Mouse (Mus musculus) heart, embryonic 11.5 days (tissue): ENCODE data around the gene Nppc. TPM values are rescaled to one million over a fixed set of nuclear protein-coding genes. Genes with fewer than 3 reads are reported as not detected.

Experiments
- ATAC-seq: fragments of 200-750 bp; cut with Nextera tagmentation; replicated peaks from 2 replicates; pipeline ENCODE4 v1.8.0; 2017; ENCODE audit warnings: moderate library complexity; ENCODE audit not compliant: insufficient number of reproducible peaks, low FRiP score, low TSS enrichment
- H3K27ac ChIP-seq: fragments of 300-500 bp; sonication (generic); 2 replicates; pipeline ENCODE4 v1.5.1; 2014; ENCODE audit warnings: mild to moderate bottlenecking, low read depth, low read length
- H3K27me3 ChIP-seq: fragments of 300-500 bp; sonication (generic); 2 replicates; pipeline ENCODE4 v1.6.1; 2014; ENCODE audit warnings: mild to moderate bottlenecking, low read length, mixed read lengths; ENCODE audit not compliant: control insufficient read depth, insufficient read depth
- H3K36me3 ChIP-seq: fragments of 300-500 bp; sonication (generic); 2 replicates; pipeline ENCODE4 v1.6.1; 2014; ENCODE audit warnings: mild to moderate bottlenecking, low read length, moderate library complexity, mixed read lengths; ENCODE audit not compliant: control insufficient read depth, insufficient read depth
- H3K4me1 ChIP-seq: fragments of 300-500 bp; sonication (generic); 2 replicates; pipeline ENCODE4 v1.6.1; 2014; ENCODE audit warnings: low read length; ENCODE audit not compliant: control insufficient read depth, insufficient read depth
- H3K4me2 ChIP-seq: fragments of 300-500 bp; sonication (generic); 2 replicates; pipeline ENCODE4 v1.6.1; 2014; ENCODE audit warnings: mild to moderate bottlenecking, moderate library complexity
- H3K4me3 ChIP-seq: fragments of 300-500 bp; sonication (generic); 2 replicates; pipeline ENCODE4 v1.5.1; 2014; ENCODE audit warnings: low read depth, low read length
- H3K9ac ChIP-seq: fragments of 300-500 bp; sonication (generic); 2 replicates; pipeline ENCODE4 v1.6.1; 2014; ENCODE audit warnings: mild to moderate bottlenecking, low read depth, low read length, moderate library complexity
- H3K9me3 ChIP-seq: fragments of 300-500 bp; sonication (generic); replicated peaks from 2 replicates; pipeline ENCODE4 v1.6.1; 2016; ENCODE audit warnings: low read length; ENCODE audit not compliant: control insufficient read depth
- WGBS: fragments of 180-500 bp; shearing (Covaris S2); extraction: QIAGEN DNeasy Blood & Tissue Kit; methylation state at CpG from one replicate; pipeline ENCODE4 v1.1.7; 2014; ENCODE audit not compliant: insufficient replicate concordance; 5-methylcytosine and 5-hydroxymethylcytosine counted together
- microRNA-seq: library from miRNA; unstranded; fragments of <30 nt; microRNA quantifications from one replicate; pipeline ENCODE4, GENCODE M21; 2016; ENCODE audit warnings: borderline number of aligned reads
- polyA plus RNA-seq: library from polyadenylated mRNA; unstranded; fragments of >200 nt; fragmentation: Nextera tagmentation; extraction: Ambion mirVana; gene quantifications from 2 replicates; pipeline ENCODE4 v1.2.1, GENCODE M21; 2014

The Nppc gene
- polyA plus RNA-seq, 1 experiment from 2014 or later = 0.30 TPM

GRCm38 (mm10) chr1:86623001-86624000, 47.1 kb downstream of the Nppc start:
- WGBS = 47% methylated on average over 16 of the region's 16 CpGs
- Histone ChIP-seq H3K4me1 (no peaks in the 10 kb centered on the region), H3K27ac (no peak overlapping the region), H3K36me3 (no peaks in the 10 kb centered on the region), H3K9me3 (no peaks in the 10 kb centered on the region), H3K9ac (no peak overlapping the region), H3K4me2 (no peak overlapping the region), H3K4me3 (no peak overlapping the region), H3K27me3 (no peaks in the 10 kb centered on the region)
- no peak for ATAC-seq

- no peak for ATAC-seq
- no peak overlapping the region for H3K27ac ChIP-seq
- no peak overlapping the region for H3K4me2 ChIP-seq
- H3K9ac ChIP-seq = no peak overlapping the region
- no peaks in the 10 kb centered on the region for H3K36me3 ChIP-seq
- H3K27me3 ChIP-seq = no peaks in the 10 kb centered on the region
- no peaks in the 10 kb centered on the region for H3K9me3 ChIP-seq
- WGBS = 82% methylated on average over 2 of the region's 2 CpGs
- no peaks in the 10 kb centered on the region for H3K4me1 ChIP-seq
- no peak overlapping the region for H3K4me3 ChIP-seq
Observed at GRCm38 (mm10) chr1:86622296-86622695, 48.1 kb downstream of the Nppc start.

- H3K9ac ChIP-seq = no peak overlapping the region
- H3K27ac ChIP-seq = no peak overlapping the region
- H3K27me3 ChIP-seq = no peaks in the 10 kb centered on the region
- H3K36me3 ChIP-seq = no peaks in the 10 kb centered on the region
- no peak overlapping the region for H3K4me3 ChIP-seq
- no peaks in the 10 kb centered on the region for H3K4me1 ChIP-seq
- no peak for ATAC-seq
- H3K9me3 ChIP-seq = no peaks in the 10 kb centered on the region
- 55% methylated on average over 10 of the region's 10 CpGs for WGBS
- H3K4me2 ChIP-seq = no peak overlapping the region
Observed at GRCm38 (mm10) chr1:86618454-86619125, 51.8 kb downstream of the Nppc start.

Small RNA genes within 50 kb of the gene (microRNA-seq; reads per million reads assigned to microRNA genes)
- not detected for gene Gm22955

Other genes starting within 250 kb of the Nppc start
- not detected in 2 replicates for gene Nmur1, start 244.3 kb downstream of the Nppc start, polyA plus RNA-seq
- not detected in 2 replicates for gene Tex44, start 244.2 kb downstream of the Nppc start, polyA plus RNA-seq
- 1,195 and 1,343 TPM in 2 replicates for gene Ptma, start 143.8 kb downstream of the Nppc start, polyA plus RNA-seq
- gene Pde6d, start 87.9 kb downstream of the Nppc start, polyA plus RNA-seq = 71.4 and 71.6 TPM in 2 replicates
- gene Cops7b, start 87.7 kb downstream of the Nppc start, polyA plus RNA-seq = 27.2 and 30.0 TPM in 2 replicates
- 15.8 and 18.6 TPM in 2 replicates for gene Dis3l2, start 33.2 kb upstream of the Nppc start, polyA plus RNA-seq